Mouse (Mus musculus) heart, embryonic 15.5 days (tissue): Measurements from ENCODE around the gene Fam129a. TPM values are rescaled to one million over a fixed set of nuclear protein-coding genes. Genes with fewer than 3 reads are reported as not detected.
"Not testable (repeated sequence)": the region's sequence is repeated elsewhere in the genome, so short reads cannot be mapped to it uniquely, and the experiment has no call there.

ENCODE experiments used
- ATAC-seq: fragments of 200-750 bp; cut with Nextera tagmentation; replicated peaks from 2 replicates; pipeline ENCODE4 v1.8.0; 2017; ENCODE audit warnings: low read depth, moderate TSS enrichment; ENCODE audit not compliant: insufficient number of reproducible peaks, insufficient read depth, low FRiP score
- H3K27ac ChIP-seq: fragments of 300-500 bp; sonication (generic); 2 replicates; pipeline ENCODE4 v1.5.1; 2015; ENCODE audit warnings: mild to moderate bottlenecking, inconsistent platforms
- H3K27me3 ChIP-seq: fragments of 300-500 bp; sonication (generic); 2 replicates; pipeline ENCODE4 v1.6.1; 2015; ENCODE audit warnings: inconsistent platforms
- H3K36me3 ChIP-seq: fragments of 300-500 bp; sonication (generic); 2 replicates; pipeline ENCODE4 v1.6.1; 2015; ENCODE audit warnings: mild to moderate bottlenecking, inconsistent platforms
- H3K4me1 ChIP-seq: fragments of 300-500 bp; sonication (generic); replicated peaks from 2 replicates; pipeline ENCODE4 v1.6.1; 2015; ENCODE audit warnings: inconsistent platforms
- H3K4me2 ChIP-seq: fragments of 300-500 bp; sonication (generic); 2 replicates; pipeline ENCODE4 v1.6.1; 2015; ENCODE audit warnings: inconsistent platforms, mild to moderate bottlenecking, moderate library complexity
- H3K4me3 ChIP-seq: fragments of 300-500 bp; sonication (generic); 2 replicates; pipeline ENCODE4 v1.5.1; 2015; ENCODE audit warnings: mild to moderate bottlenecking, inconsistent platforms
- H3K9ac ChIP-seq: fragments of 300-500 bp; sonication (generic); 2 replicates; pipeline ENCODE4 v1.6.1; 2015; ENCODE audit warnings: mild to moderate bottlenecking, inconsistent platforms
- H3K9me3 ChIP-seq: fragments of 300-500 bp; sonication (generic); replicated peaks from 2 replicates; pipeline ENCODE4 v1.6.1; 2016; ENCODE audit warnings: inconsistent platforms
- WGBS: fragments of 180-500 bp; shearing (Covaris S2); methylation state at CpG from one replicate; pipeline ENCODE4 v1.1.7; 2015; ENCODE audit warnings: mixed read lengths; 5-methylcytosine and 5-hydroxymethylcytosine counted together
- polyA plus RNA-seq: library from polyadenylated mRNA; unstranded; fragments of >200 nt; fragmentation: Nextera tagmentation; extraction: Ambion mirVana; gene quantifications from 2 replicates; pipeline ENCODE4 v1.2.1, GENCODE M21; 2015

Fam129a gene
- polyA plus RNA-seq, 1 experiment from 2014 or later: 14.3 TPM

GRCm38 (mm10) chr1:151721357-151721983 lies 150.5 kb downstream of the Fam129a start:
- Histone ChIP-seq H3K4me3 (no peak overlapping the region), H3K27me3 (no peaks in the 10 kb centered on the region), H3K9ac (no peak overlapping the region), H3K27ac (no peak overlapping the region), H3K36me3 (no peaks in the 10 kb centered on the region), H3K4me1 (0 out of 2 replicates have a peak, but pooled peaks cover 6% of the 10 kb centered on the region), H3K9me3 (no peaks in the 10 kb centered on the region), H3K4me2 (no peak overlapping the region)
- ATAC-seq: no peak
- WGBS: 71% methylated on average over 10 of the region's 10 CpGs

- 74% methylated on average over 4 of the region's 4 CpGs for WGBS
These were observed 152.8 kb downstream of the Fam129a start for GRCm38 (mm10) chr1:151723771-151724170.

DNA sequence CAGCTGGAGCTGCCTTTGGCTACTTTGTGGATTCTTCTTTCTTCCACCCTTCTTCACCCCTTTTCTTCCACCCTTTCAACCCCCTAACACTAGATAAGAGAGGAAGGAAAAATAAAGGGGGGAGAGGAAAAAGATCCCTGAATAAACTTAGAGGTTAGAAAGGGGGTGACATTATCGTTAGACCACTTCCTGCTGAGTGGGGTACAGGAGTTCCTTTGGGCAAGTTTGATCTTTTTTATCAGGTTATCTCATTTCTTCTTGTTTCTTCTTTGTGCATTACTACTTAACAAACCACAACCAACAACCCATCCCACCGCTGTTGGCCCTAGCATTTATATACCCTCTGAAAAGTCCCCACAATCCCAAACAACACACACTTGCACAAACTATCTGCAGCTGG lies 154.6 kb downstream of the Fam129a start:
- Histone ChIP-seq H3K4me1 (no peaks in the 10 kb centered on the region), H3K36me3 (no peaks in the 10 kb centered on the region), H3K27me3 (no peaks in the 10 kb centered on the region), H3K4me3 (no peak overlapping the region), H3K4me2 (no peak overlapping the region), H3K9me3 (no peaks in the 10 kb centered on the region), H3K9ac (no peak overlapping the region), H3K27ac (no peak overlapping the region)
- no peak for ATAC-seq
- 63% methylated on average over 2 of the region's 2 CpGs for WGBS

More at GRCm38 (mm10) chr1:151723771-151724170, 152.8 kb downstream of the Fam129a start:
- Histone ChIP-seq H3K9me3 (no peaks in the 10 kb centered on the region), H3K4me2 (no peak overlapping the region), H3K27me3 (no peaks in the 10 kb centered on the region), H3K4me1 (0 out of 2 replicates have a peak, but pooled peaks cover 6% of the 10 kb centered on the region), H3K36me3 (no peaks in the 10 kb centered on the region), H3K4me3 (no peak overlapping the region), H3K27ac (no peak overlapping the region), H3K9ac (no peak overlapping the region)
- no peak for ATAC-seq

- no peaks in the 10 kb centered on the region for H3K4me1 ChIP-seq
- no peaks in the 10 kb centered on the region for H3K36me3 ChIP-seq
- no peak overlapping the region for H3K4me3 ChIP-seq
- H3K27ac ChIP-seq: no peak overlapping the region
- H3K9me3 ChIP-seq: no peaks in the 10 kb centered on the region
- no peak overlapping the region for H3K4me2 ChIP-seq
- H3K27me3 ChIP-seq: no peaks in the 10 kb centered on the region
- no peak overlapping the region for H3K9ac ChIP-seq
- no peak for ATAC-seq
- WGBS: 82% methylated on average over 6 of the region's 6 CpGs
These were observed 155.4 kb downstream of the Fam129a start for GRCm38 (mm10) chr1:151726358-151726757.

GRCm38 (mm10) chr1:151728141-151728540 lies 157.2 kb downstream of the Fam129a start:
- Histone ChIP-seq H3K27me3 (no peaks in the 10 kb centered on the region), H3K9ac (no peak overlapping the region), H3K27ac (no peak overlapping the region), H3K4me2 (no peak overlapping the region), H3K4me3 (no peak overlapping the region), H3K36me3 (no peaks in the 10 kb centered on the region), H3K9me3 (no peaks in the 10 kb centered on the region), H3K4me1 (no peaks in the 10 kb centered on the region)
- no peak for ATAC-seq
- WGBS: 44% methylated on average over 4 of the region's 4 CpGs

DNA sequence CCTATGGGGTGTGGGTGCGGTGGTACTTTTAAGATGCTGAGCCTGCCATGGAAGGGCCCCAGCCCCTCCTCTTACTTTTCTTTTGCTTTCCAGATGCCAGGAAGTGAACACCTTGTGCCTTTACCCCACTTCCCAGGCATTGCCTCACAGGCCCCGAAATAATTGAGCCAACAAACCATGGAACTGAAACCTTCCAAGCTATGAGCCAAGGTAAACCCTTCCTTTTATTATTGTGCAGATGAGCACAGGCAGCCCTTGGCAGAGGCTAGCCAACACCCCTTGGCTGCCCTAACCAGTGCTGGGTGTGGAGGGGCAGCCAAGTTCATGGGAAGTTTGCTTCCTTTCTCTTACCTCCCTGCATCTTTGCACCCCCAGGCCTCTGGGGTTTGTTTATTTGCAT lies 166.2 kb downstream of the Fam129a start:
- Histone ChIP-seq H3K4me2 (no peak overlapping the region), H3K27me3 (no peaks in the 10 kb centered on the region), H3K4me1 (no peaks in the 10 kb centered on the region), H3K9ac (no peak overlapping the region), H3K4me3 (no peak overlapping the region), H3K27ac (no peak overlapping the region), H3K36me3 (no peaks in the 10 kb centered on the region), H3K9me3 (no peaks in the 10 kb centered on the region)
- 78% methylated on average over 2 of the region's 2 CpGs for WGBS
- no peak for ATAC-seq

- no peak overlapping the region for H3K9ac ChIP-seq
- WGBS: 68% methylated on average over 7 of the region's 7 CpGs
These were observed 170.2 kb downstream of the Fam129a start for GRCm38 (mm10) chr1:151741199-151741621.

DNA sequence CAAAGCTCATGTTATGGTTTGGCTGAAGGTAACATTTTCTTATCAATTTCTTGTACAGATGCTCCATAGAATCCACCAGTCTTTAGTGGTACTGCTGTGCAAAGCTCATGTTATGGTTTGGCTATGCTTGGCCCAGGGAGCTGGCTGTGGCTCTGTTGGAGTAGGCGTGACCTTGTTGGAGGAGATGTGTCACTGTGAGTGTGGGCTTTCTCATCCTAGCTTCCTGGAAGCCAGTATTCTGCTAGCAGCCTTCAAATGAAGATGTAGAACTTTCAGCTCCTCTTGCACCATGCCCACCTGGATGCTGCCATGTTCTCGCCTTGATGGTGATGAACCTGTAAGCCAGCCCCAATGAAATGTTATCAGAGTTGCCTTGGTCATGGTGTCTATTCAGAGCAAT lies 178.9 kb downstream of the Fam129a start:
- not testable (repeated sequence) for ATAC-seq, H3K4me2 ChIP-seq, H3K4me1 ChIP-seq, H3K4me3 ChIP-seq, H3K9ac ChIP-seq, H3K27ac ChIP-seq, H3K36me3 ChIP-seq, H3K27me3 ChIP-seq, H3K9me3 ChIP-seq
- 93% methylated on average over 2 of the region's 2 CpGs for WGBS

More at GRCm38 (mm10) chr1:151741199-151741621, 170.2 kb downstream of the Fam129a start:
- H3K27ac ChIP-seq: no peak overlapping the region
- H3K4me2 ChIP-seq: no peak overlapping the region
- ATAC-seq: no peak
- H3K9me3 ChIP-seq: no peaks in the 10 kb centered on the region
- H3K36me3 ChIP-seq: no peaks in the 10 kb centered on the region
- H3K4me1 ChIP-seq: no peaks in the 10 kb centered on the region
- no peaks in the 10 kb centered on the region for H3K27me3 ChIP-seq
- H3K4me3 ChIP-seq: no peak overlapping the region

DNA sequence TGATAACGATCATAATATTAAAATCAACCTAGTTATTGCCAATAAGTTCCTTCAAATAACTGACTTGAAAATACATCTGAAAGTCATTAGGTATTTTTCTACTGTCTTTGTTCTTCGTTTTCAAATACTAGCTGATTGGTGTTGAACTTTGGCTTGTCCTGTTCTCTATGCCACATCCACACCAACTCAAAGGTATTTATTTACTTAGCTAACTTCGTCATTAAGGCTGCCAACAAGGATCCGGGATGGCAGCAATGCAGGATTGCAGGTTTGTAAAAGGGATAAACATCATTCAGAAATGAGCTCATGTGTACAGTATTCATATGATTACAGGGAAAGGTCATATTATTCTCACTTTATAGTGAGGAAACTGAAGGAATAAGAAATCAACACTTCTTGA lies 182.0 kb downstream of the Fam129a start:
- ATAC-seq: no peak
- H3K4me3 ChIP-seq: no peak overlapping the region
- no peak overlapping the region for H3K4me2 ChIP-seq
- H3K9ac ChIP-seq: no peak overlapping the region
- H3K27me3 ChIP-seq: no peaks in the 10 kb centered on the region
- no peaks in the 10 kb centered on the region for H3K36me3 ChIP-seq
- H3K27ac ChIP-seq: no peak overlapping the region
- WGBS: 70% methylated on average over 4 of the region's 4 CpGs
- H3K9me3 ChIP-seq: no peaks in the 10 kb centered on the region
- peaks cover 14% of the 10 kb centered on the region for H3K4me1 ChIP-seq

DNA sequence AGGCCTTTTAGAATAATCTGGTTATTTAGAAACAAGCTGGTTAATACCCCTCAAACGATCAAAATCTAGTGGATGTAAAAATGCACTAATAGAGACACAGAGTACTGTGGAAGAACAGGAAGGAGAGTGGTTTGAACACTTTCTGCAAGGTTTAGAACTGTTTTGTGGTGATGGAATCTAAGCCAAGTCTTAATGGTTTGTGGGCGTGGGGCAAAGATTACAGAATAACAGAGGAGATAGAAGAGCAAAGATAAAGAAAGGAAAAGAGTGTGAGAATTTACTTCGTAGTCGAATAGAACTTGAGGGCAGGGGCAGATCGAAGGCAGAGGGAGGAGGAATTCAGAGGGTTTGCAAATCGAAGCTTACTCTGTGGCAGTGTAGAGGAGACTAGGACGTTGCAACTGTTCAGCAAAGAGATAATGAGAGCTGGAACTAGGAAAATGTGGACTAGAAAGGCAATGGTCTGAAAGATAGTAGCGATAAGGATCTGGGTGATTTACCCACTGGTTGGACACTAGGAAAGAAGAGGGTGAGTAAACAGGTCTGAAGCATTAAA lies 182.5 kb downstream of the Fam129a start:
- no peak for ATAC-seq
- Histone ChIP-seq H3K4me1 (peaks cover 14% of the 10 kb centered on the region), H3K36me3 (no peaks in the 10 kb centered on the region), H3K9ac (no peak overlapping the region), H3K27me3 (no peaks in the 10 kb centered on the region), H3K4me3 (no peak overlapping the region), H3K9me3 (no peaks in the 10 kb centered on the region), H3K27ac (no peak overlapping the region), H3K4me2 (no peak overlapping the region)
- 63% methylated on average over 8 of the region's 8 CpGs for WGBS

- 57% methylated on average over 10 of the region's 10 CpGs for WGBS
- Histone ChIP-seq H3K36me3 (no peaks in the 10 kb centered on the region), H3K9me3 (no peaks in the 10 kb centered on the region), H3K27me3 (no peaks in the 10 kb centered on the region), H3K4me3 (peak overlapping the region; percentile 89; the same call in 1 of the 2 replicates), H3K4me2 (peak overlapping the region; percentile 59), H3K4me1 (peaks cover 14% of the 10 kb centered on the region), H3K9ac (no peak overlapping the region), H3K27ac (no peak overlapping the region)
- no peak for ATAC-seq
These were observed 183.1 kb downstream of the Fam129a start for GRCm38 (mm10) chr1:151754028-151754489.
